Mouse (Mus musculus) layer of hippocampus, adult 6 months (tissue): ENCODE data around the gene Gm7358. TPM values are rescaled to one million over a fixed set of nuclear protein-coding genes. Genes with fewer than 3 reads are reported as not detected.

Experiments
- long read RNA-seq, 2 experiments: library from polyadenylated mRNA; unstranded; transcript quantifications; one replicate each; pipeline ENCODE4 v2.0.0; 2019 to 2020
- polyA plus RNA-seq: library from polyadenylated mRNA; unstranded; fragments of <200 nt; fragmentation: Nextera tagmentation; gene quantifications from 2 replicates; pipeline ENCODE4 v1.2.3, GENCODE M21; 2021

The Gm7358 gene
- polyA plus RNA-seq: not detected in 2 replicates
- long read RNA-seq, experiment 1: 0 reads
- long read RNA-seq, experiment 2: 0 reads

GRCm38 (mm10) chr17:14059431-14059830 lies at the start of gene Gm7358:
Gene Gm7358, minus strand, starts transcription at chr17:14059531.

Other genes starting within 250 kb of the Gm7358 start
- gene Gm7168, start 111.2 kb downstream of the Gm7358 start, polyA plus RNA-seq: not detected in 2 replicates
- gene Gm7356, start 55.8 kb downstream of the Gm7358 start, polyA plus RNA-seq: not detected in 2 replicates
- gene Dact2, start 144.8 kb upstream of the Gm7358 start, polyA plus RNA-seq: 12.8 and 19.4 TPM in 2 replicates
- 19.9 and 21.9 TPM in 2 replicates for gene Smoc2, start 220.0 kb upstream of the Gm7358 start, polyA plus RNA-seq